Mouse (Mus musculus): ENCODE data around the gene Mitf. TPM values are rescaled to one million over a fixed set of nuclear protein-coding genes. Genes with fewer than 3 reads are reported as not detected.

The Mitf gene
- polyA plus RNA-seq, 1 experiment from 2014 or later = 24.4 TPM

DNA sequence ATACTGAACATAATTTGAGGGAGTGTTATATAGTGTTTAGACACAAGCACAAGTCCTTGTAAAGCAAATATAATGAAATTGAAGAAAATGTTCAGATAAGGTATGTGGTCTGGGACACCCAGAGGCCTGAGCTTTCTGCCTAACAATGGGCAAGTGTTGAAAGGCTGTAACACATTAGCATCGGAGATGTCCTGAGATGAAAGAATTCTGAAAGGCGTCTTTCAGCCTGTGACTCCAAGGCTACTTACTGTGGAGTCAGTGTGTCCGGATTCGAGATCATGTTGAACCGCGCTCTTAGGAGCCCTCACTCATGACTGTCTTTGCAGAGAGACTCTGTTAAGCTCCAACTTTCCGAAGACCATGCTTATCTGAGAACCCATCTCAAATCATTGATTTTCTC lies 111.6 kb downstream of the Mitf start:
- Histone ChIP-seq H3K4me2 (peak overlapping the region; percentile 35; the same call in 1 of the 2 replicates), H3K4me1 (ENCODE audit: control insufficient read depth, insufficient read depth, low read length) (peaks cover 45% of the 10 kb centered on the region), H3K27ac (ENCODE audit: low read depth, low read length) (peak overlapping the region; percentile 96), H3K9ac (ENCODE audit: low read depth, low read length) (0 out of 2 replicates have a peak overlapping the region, but pooled peaks have one; percentile 22), H3K27me3 (ENCODE audit: control insufficient read depth, insufficient read depth, low read length) (no peaks in the 10 kb centered on the region), H3K9me3 (replicated peaks; ENCODE audit: control insufficient read depth, low read length) (no peaks in the 10 kb centered on the region), H3K36me3 (ENCODE audit: control insufficient read depth, insufficient read depth, low read length) (no peaks in the 10 kb centered on the region), H3K4me3 (ENCODE audit: low read depth, low read length) (no peak overlapping the region)
- 0 out of 2 replicates have a peak, but pooled peaks have one; percentile 20 for ATAC-seq (replicated peaks; ENCODE audit: insufficient number of reproducible peaks, low FRiP score, low TSS enrichment)
- WGBS (ENCODE audit: insufficient replicate concordance) = 20% methylated on average over 7 of the region's 7 CpGs

DNA sequence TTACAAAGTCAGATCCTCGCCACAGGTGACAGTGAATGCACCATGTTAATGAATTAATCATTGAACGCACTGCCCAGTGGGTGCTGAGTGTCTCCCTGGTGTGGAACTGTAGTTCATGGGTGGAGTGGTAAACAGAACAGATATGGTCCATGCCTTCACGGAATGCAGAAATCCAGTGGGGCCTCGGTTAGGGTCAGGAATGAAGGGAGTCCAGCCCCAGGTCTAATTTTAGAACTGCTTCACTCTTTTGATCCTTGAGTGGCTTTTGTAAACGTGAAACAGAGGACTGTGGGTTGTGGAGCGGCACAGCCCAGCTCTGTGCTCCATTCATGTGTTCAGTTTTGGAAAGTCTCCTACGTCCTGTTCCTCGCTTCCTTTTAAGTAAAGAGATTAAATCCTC lies 112.4 kb downstream of the Mitf start:
- Histone ChIP-seq H3K4me1 (ENCODE audit: control insufficient read depth, insufficient read depth, low read length) (peaks cover 45% of the 10 kb centered on the region), H3K36me3 (ENCODE audit: control insufficient read depth, insufficient read depth, low read length) (no peaks in the 10 kb centered on the region), H3K27ac (ENCODE audit: low read depth, low read length) (peak overlapping the region; percentile 96), H3K9ac (ENCODE audit: low read depth, low read length) (no peak overlapping the region), H3K9me3 (replicated peaks; ENCODE audit: control insufficient read depth, low read length) (no peaks in the 10 kb centered on the region), H3K4me3 (ENCODE audit: low read depth, low read length) (no peak overlapping the region), H3K4me2 (peak overlapping the region; percentile 52), H3K27me3 (ENCODE audit: control insufficient read depth, insufficient read depth, low read length) (no peaks in the 10 kb centered on the region)
- 30% methylated on average over 8 of the region's 8 CpGs for WGBS (ENCODE audit: insufficient replicate concordance)
- ATAC-seq (replicated peaks; ENCODE audit: insufficient number of reproducible peaks, low FRiP score, low TSS enrichment) = peak; percentile 59

DNA sequence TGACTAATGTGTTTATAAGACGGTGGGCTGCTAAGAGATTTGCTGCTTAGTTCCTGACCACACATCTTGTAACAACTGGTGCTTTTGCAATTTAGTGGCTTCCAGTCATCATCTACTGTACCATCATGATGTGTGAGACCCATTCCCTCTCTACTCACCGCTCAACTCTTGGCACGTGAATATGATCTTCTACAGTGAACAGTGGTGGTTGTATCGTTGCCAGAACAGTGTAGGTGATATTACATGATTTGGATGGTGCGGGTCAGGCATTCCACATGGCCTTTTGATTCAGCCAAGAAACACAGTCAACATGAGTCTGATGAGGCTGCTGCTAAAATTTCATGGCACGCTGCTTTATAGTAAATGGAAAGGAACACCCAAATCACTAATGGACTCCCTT lies 114.7 kb downstream of the Mitf start:
- no peaks in the 10 kb centered on the region for H3K27me3 ChIP-seq (ENCODE audit: control insufficient read depth, insufficient read depth, low read length)
- H3K36me3 ChIP-seq (ENCODE audit: control insufficient read depth, insufficient read depth, low read length) = no peaks in the 10 kb centered on the region
- H3K4me3 ChIP-seq (ENCODE audit: low read depth, low read length) = no peak overlapping the region
- H3K4me2 ChIP-seq = no peak overlapping the region
- no peaks in the 10 kb centered on the region for H3K9me3 ChIP-seq (replicated peaks; ENCODE audit: control insufficient read depth, low read length)
- WGBS (ENCODE audit: insufficient replicate concordance) = 90% methylated on average over 6 of the region's 6 CpGs
- H3K4me1 ChIP-seq (ENCODE audit: control insufficient read depth, insufficient read depth, low read length) = peaks cover 39% of the 10 kb centered on the region
- ATAC-seq (replicated peaks; ENCODE audit: insufficient number of reproducible peaks, low FRiP score, low TSS enrichment) = no peak
- H3K27ac ChIP-seq (ENCODE audit: low read depth, low read length) = no peak overlapping the region
- no peak overlapping the region for H3K9ac ChIP-seq (ENCODE audit: low read depth, low read length)

DNA sequence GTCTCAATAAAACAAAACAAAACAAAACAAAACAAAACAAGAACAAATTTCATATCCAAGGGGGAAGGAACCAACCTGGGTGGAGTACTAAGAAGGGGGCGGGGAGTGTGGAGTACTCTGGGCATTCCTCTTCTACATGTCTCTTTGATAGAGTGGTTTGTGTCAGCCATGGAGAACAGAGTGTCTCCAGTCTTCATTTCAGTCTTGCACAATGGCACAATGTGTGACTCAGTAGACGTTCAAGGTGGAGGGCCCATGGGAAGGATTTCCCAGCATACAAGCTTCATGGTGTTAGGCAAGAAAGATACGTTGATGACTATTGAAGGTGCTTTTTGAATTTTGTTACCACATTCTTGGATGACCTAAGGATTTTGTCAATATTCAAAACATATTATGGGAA lies 117.4 kb downstream of the Mitf start:
- Histone ChIP-seq H3K36me3 (ENCODE audit: control insufficient read depth, insufficient read depth, low read length) (no peaks in the 10 kb centered on the region), H3K27ac (ENCODE audit: low read depth, low read length) (no peak overlapping the region), H3K9me3 (replicated peaks; ENCODE audit: control insufficient read depth, low read length) (no peaks in the 10 kb centered on the region), H3K4me2 (no peak overlapping the region), H3K4me3 (ENCODE audit: low read depth, low read length) (no peak overlapping the region), H3K27me3 (ENCODE audit: control insufficient read depth, insufficient read depth, low read length) (no peaks in the 10 kb centered on the region), H3K9ac (ENCODE audit: low read depth, low read length) (no peak overlapping the region), H3K4me1 (ENCODE audit: control insufficient read depth, insufficient read depth, low read length) (peaks cover 22% of the 10 kb centered on the region)
- WGBS (ENCODE audit: insufficient replicate concordance) = 77% methylated on average over 3 of the region's 3 CpGs
- ATAC-seq (replicated peaks; ENCODE audit: insufficient number of reproducible peaks, low FRiP score, low TSS enrichment) = no peak

DNA sequence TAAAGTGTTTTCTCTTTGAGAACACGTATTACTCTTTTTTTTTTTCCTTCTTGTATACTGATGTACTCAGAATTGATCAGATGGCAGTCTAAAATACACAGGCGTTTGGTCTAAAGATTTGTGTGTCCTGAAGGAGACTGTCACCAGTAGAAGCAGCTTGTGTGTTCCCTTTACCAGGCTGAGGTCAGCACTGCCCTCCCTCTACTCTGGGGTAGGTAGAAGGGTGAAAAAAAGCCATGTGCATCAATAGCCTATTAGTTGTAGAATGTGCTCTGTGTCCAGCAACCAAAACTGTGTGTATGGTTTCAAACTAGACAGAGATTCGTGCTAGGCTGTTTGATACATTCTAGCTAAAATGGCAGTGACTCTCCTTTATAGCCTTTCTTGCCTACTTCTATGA lies 122.2 kb downstream of the Mitf start:
- H3K4me2 ChIP-seq = peak overlapping the region; percentile 60
- 50% methylated on average over 3 of the region's 3 CpGs for WGBS (ENCODE audit: insufficient replicate concordance)
- no peaks in the 10 kb centered on the region for H3K36me3 ChIP-seq (ENCODE audit: control insufficient read depth, insufficient read depth, low read length)
- H3K4me3 ChIP-seq (ENCODE audit: low read depth, low read length) = peak overlapping the region; percentile 46
- H3K27me3 ChIP-seq (ENCODE audit: control insufficient read depth, insufficient read depth, low read length) = no peaks in the 10 kb centered on the region
- peak overlapping the region; percentile 72 for H3K9ac ChIP-seq (ENCODE audit: low read depth, low read length)
- ATAC-seq (replicated peaks; ENCODE audit: insufficient number of reproducible peaks, low FRiP score, low TSS enrichment) = no peak
- no peaks in the 10 kb centered on the region for H3K4me1 ChIP-seq (ENCODE audit: control insufficient read depth, insufficient read depth, low read length)
- peak overlapping the region; percentile 94 for H3K27ac ChIP-seq (ENCODE audit: low read depth, low read length)
- H3K9me3 ChIP-seq (replicated peaks; ENCODE audit: control insufficient read depth, low read length) = no peaks in the 10 kb centered on the region

DNA sequence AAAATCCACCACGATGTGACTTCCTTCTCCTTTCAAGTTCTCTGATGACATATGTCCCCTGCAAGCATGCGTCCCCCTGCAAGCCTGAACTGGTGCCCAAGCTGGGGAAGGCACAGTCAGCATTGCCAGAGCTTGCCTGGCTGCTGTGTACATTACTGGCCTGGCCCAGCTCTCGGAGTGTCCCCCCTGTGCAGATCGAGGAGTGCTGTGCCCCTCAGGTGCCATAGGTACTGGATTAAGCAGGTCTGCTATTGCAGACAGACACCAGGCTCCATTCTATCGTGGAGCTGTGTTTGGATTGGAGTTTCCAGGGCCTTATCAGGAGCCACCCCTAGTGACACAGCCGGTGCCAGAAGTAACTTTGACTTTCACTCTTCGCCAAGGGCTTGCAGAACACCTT lies 122.6 kb downstream of the Mitf start:
- ATAC-seq (replicated peaks; ENCODE audit: insufficient number of reproducible peaks, low FRiP score, low TSS enrichment) = peak; percentile 83
- WGBS (ENCODE audit: insufficient replicate concordance) = 15% methylated on average over 7 of the region's 7 CpGs
- H3K36me3 ChIP-seq (ENCODE audit: control insufficient read depth, insufficient read depth, low read length) = no peaks in the 10 kb centered on the region

DNA sequence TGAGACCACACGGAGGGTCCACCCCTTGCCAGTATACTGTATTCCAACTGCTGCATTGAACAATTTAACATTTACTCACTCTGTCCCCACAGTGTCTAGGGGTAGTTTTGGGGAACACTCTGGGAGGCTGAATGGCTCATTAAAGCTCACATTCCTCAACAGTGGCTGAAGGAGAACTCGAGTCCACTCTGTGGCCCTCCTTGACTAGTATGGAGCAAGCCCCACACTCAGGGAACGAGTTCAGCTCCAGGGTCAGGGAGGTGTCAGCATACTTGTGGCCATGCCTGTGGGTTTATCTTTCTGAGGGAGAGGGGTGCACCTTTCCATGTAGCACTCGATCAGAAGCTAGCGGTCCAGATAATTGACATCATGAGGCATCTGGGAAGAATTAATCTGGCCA lies 130.3 kb downstream of the Mitf start:
- Histone ChIP-seq H3K27me3 (ENCODE audit: control insufficient read depth, insufficient read depth, low read length) (no peaks in the 10 kb centered on the region), H3K36me3 (ENCODE audit: control insufficient read depth, insufficient read depth, low read length) (no peaks in the 10 kb centered on the region), H3K4me3 (ENCODE audit: low read depth, low read length) (no peak overlapping the region), H3K9ac (ENCODE audit: low read depth, low read length) (no peak overlapping the region), H3K27ac (ENCODE audit: low read depth, low read length) (no peak overlapping the region), H3K9me3 (replicated peaks; ENCODE audit: control insufficient read depth, low read length) (no peaks in the 10 kb centered on the region), H3K4me1 (ENCODE audit: control insufficient read depth, insufficient read depth, low read length) (peaks cover 15% of the 10 kb centered on the region), H3K4me2 (no peak overlapping the region)
- no peak for ATAC-seq (replicated peaks; ENCODE audit: insufficient number of reproducible peaks, low FRiP score, low TSS enrichment)
- WGBS (ENCODE audit: insufficient replicate concordance) = 66% methylated on average over 5 of the region's 5 CpGs

More for the DNA sequence above, 122.6 kb downstream of the Mitf start:
- Histone ChIP-seq H3K4me3 (ENCODE audit: low read depth, low read length) (peak overlapping the region; percentile 46), H3K27me3 (ENCODE audit: control insufficient read depth, insufficient read depth, low read length) (no peaks in the 10 kb centered on the region), H3K4me2 (peak overlapping the region; percentile 60), H3K4me1 (ENCODE audit: control insufficient read depth, insufficient read depth, low read length) (no peaks in the 10 kb centered on the region), H3K9me3 (replicated peaks; ENCODE audit: control insufficient read depth, low read length) (no peaks in the 10 kb centered on the region), H3K9ac (ENCODE audit: low read depth, low read length) (peak overlapping the region; percentile 72), H3K27ac (ENCODE audit: low read depth, low read length) (peak overlapping the region; percentile 94)

DNA sequence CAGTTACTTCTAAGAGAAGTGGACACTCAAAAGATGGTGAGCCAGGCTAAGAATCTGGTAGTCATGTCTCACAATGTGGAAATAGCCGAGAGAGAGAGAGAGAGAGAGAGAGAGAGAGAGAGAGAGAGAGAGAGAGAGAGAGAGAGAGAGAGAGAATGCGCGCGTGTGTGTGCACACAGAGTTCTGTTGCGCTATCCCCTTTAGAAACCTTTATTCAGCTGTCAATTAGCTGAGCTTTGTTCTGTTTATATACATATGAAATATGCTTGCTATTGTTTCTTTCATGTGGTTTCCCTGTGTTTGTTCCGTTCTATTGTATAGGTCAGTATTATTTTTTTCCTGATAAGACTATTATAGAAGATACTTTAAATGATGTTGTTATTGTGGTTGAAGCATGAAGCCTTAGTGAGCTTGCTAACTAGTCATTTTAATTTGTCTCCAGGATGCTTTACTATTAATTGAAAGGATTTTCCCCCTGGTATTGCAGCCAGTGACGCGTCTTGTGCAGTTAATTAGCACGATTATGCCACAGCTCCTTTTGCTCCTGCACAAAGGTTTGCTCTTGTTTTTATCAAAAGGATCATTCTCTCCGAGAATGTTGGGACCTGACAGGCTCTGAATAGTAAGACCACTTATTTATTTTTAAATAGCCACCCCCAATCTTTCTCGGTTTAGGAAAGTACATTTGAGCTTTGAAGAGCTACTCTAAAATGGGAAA lies 131.2 kb downstream of the Mitf start:
- H3K9ac ChIP-seq (ENCODE audit: low read depth, low read length) = no peak overlapping the region
- H3K9me3 ChIP-seq (replicated peaks; ENCODE audit: control insufficient read depth, low read length) = no peaks in the 10 kb centered on the region
- WGBS (ENCODE audit: insufficient replicate concordance) = 73% methylated on average over 11 of the region's 11 CpGs
- H3K4me3 ChIP-seq (ENCODE audit: low read depth, low read length) = no peak overlapping the region
- no peaks in the 10 kb centered on the region for H3K36me3 ChIP-seq (ENCODE audit: control insufficient read depth, insufficient read depth, low read length)
- H3K4me2 ChIP-seq = no peak overlapping the region
- H3K4me1 ChIP-seq (ENCODE audit: control insufficient read depth, insufficient read depth, low read length) = peaks cover 15% of the 10 kb centered on the region
- ATAC-seq (replicated peaks; ENCODE audit: insufficient number of reproducible peaks, low FRiP score, low TSS enrichment) = no peak
- H3K27me3 ChIP-seq (ENCODE audit: control insufficient read depth, insufficient read depth, low read length) = no peaks in the 10 kb centered on the region
- no peak overlapping the region for H3K27ac ChIP-seq (ENCODE audit: low read depth, low read length)

DNA sequence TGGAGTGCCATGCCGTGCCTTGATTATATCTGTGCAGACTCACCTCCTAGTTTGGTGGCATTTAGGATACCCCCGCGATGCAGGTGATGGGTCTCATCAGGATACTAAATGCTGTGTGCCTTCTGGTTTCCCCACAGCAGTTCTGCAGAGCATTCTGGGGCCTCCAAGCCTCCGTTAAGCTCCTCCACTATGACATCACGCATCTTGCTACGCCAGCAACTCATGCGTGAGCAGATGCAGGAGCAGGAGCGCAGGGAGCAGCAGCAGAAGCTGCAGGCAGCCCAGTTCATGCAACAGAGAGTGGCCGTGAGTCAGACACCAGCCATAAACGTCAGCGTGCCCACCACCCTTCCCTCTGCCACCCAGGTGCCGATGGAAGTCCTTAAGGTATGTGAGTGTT lies 134.1 kb downstream of the Mitf start:
- Histone ChIP-seq H3K4me3 (ENCODE audit: low read depth, low read length) (no peak overlapping the region), H3K9me3 (replicated peaks; ENCODE audit: control insufficient read depth, low read length) (no peaks in the 10 kb centered on the region), H3K36me3 (ENCODE audit: control insufficient read depth, insufficient read depth, low read length) (no peaks in the 10 kb centered on the region), H3K27ac (ENCODE audit: low read depth, low read length) (no peak overlapping the region), H3K27me3 (ENCODE audit: control insufficient read depth, insufficient read depth, low read length) (no peaks in the 10 kb centered on the region), H3K4me2 (no peak overlapping the region), H3K4me1 (ENCODE audit: control insufficient read depth, insufficient read depth, low read length) (peaks cover 12% of the 10 kb centered on the region), H3K9ac (ENCODE audit: low read depth, low read length) (no peak overlapping the region)
- ATAC-seq (replicated peaks; ENCODE audit: insufficient number of reproducible peaks, low FRiP score, low TSS enrichment) = no peak
- 88% methylated on average over 12 of the region's 12 CpGs for WGBS (ENCODE audit: insufficient replicate concordance)

Measured in heart, embryonic 11.5 days (tissue).